Mouse (Mus musculus) testis, adult 2 months (tissue): ENCODE measurements around the gene Mroh2a. TPM values are rescaled to one million over a fixed set of nuclear protein-coding genes. Genes with fewer than 3 reads are reported as not detected.

Experiments
- H3K27ac ChIP-seq: fragments of 200-500 bp; 2 replicates; pipeline ENCODE4 v1.5.1; 2012; ENCODE audit warnings: low read depth, low read length; ENCODE audit not compliant: control insufficient read depth, insufficient read depth
- H3K27me3 ChIP-seq: fragments of 200-500 bp; 2 replicates; pipeline ENCODE4 v1.6.1; 2012; ENCODE audit warnings: mild to moderate bottlenecking, low read length, moderate library complexity; ENCODE audit not compliant: control insufficient read depth, insufficient read depth
- H3K36me3 ChIP-seq: fragments of 200-500 bp; 2 replicates; pipeline ENCODE4 v1.6.1; 2012; ENCODE audit warnings: mild to moderate bottlenecking, low read length; ENCODE audit not compliant: control insufficient read depth, insufficient read depth
- H3K4me1 ChIP-seq: fragments of 200-500 bp; 2 replicates; pipeline ENCODE4 v1.6.1; 2012; ENCODE audit warnings: low read length; ENCODE audit not compliant: control insufficient read depth, insufficient read depth
- H3K4me3 ChIP-seq: fragments of 200-500 bp; 2 replicates; pipeline ENCODE4 v1.5.1; 2012; ENCODE audit warnings: low read depth, mild to moderate bottlenecking, low read length, moderate library complexity, mixed read lengths; ENCODE audit not compliant: control insufficient read depth
- CTCF ChIP-seq: fragments of 200-500 bp; IDR thresholded peaks from 2 replicates; pipeline ENCODE4 v1.5.1; 2012; ENCODE audit warnings: low read depth, mild to moderate bottlenecking, inconsistent platforms, low read length, moderate library complexity; ENCODE audit not compliant: control insufficient read depth, insufficient read depth, insufficient replicate concordance
- POLR2A ChIP-seq: fragments of 200-500 bp; IDR thresholded peaks from 2 replicates; pipeline ENCODE4 v1.6.1; 2012; ENCODE audit warnings: low read depth, mild to moderate bottlenecking, inconsistent platforms, low read length, moderate library complexity; ENCODE audit not compliant: control insufficient read depth
- polyA plus RNA-seq: library from polyadenylated mRNA; depleted of rRNA; stranded (reverse); fragments of >200 nt; gene quantifications from 2 replicates; pipeline ENCODE4 v1.2.3, GENCODE M21; 2012

Mroh2a gene
- polyA plus RNA-seq, 1 experiment = 116 TPM

DNA sequence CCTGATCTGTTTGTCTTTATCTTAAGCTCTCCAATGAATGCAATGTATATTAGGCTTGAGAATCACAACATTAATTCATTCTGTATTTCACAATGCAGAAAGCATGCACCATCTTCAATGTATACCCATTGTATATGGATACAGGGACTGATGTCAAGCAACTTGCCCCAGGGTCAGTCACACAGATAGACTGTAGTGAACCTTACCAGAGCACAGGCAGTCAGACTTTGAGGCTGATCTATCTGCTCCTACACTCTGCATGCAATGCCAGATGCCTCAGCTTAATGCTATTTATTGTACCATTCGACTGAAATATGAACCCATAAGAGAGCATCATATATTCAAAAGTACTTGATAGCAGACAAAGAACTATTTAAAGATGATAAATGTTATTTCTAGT, 63.7 kb downstream of the Mroh2a start:
- TF ChIP-seq POLR2A = no peak
- TF ChIP-seq CTCF = no peak
- Histone ChIP-seq H3K4me1 (peaks cover 4% of the 10 kb centered on the region), H3K27me3 (no peaks in the 10 kb centered on the region), H3K36me3 (no peaks in the 10 kb centered on the region), H3K27ac (no peak overlapping the region), H3K4me3 (no peak overlapping the region)

DNA sequence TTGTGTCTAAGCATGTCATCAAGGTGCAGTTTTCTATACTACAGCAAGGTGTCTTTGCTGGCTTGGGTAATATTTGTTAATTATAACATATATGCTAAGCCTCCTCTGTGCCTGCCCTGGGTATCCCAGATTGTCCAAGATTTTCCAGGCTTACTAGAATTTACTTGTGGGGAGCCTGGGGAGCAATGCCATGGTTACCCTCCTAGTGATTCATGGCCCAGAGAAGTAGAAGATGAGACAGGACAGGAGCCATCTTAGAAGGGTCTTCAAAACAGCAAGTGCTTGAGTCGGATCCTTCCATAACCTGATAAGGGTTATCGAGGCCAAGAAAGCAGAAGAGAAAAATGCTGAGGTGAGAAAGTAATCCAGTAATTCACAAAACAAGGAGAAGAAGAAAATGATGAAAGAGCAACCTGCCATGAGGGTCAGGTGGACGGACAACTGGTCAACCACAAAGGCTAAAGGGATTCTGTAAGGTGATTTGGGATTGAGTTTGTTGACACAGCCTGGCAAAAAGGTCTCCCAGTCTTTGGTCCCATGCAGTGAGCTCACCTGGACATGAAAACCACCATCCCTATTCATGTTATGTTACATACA, 64.7 kb downstream of the Mroh2a start:
- Histone ChIP-seq H3K27ac (no peak overlapping the region), H3K4me1 (peaks cover 4% of the 10 kb centered on the region)

DNA sequence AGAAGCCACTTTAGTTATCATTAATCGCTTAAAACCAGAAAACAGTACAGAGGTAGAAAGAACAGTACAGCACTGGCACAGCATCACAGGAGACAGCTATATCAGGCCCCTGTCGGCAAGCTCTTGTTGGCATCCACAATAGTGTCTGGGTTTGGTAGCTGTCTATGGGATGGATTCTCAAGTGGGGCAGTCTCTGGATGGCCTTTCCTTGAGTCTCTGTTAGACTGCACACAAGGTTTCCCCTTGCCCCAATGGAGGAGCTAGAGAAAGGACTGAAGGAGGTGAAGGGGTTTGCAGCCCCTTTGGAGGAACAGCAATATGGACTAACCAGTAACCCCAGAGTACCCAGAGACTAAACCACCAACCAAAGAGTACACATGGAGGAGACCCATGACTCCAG, 65.3 kb downstream of the Mroh2a start:
- TF ChIP-seq CTCF (no peak), POLR2A (no peak)
- Histone ChIP-seq H3K4me3 (no peak overlapping the region), H3K27ac (no peak overlapping the region), H3K4me1 (peaks cover 2% of the 10 kb centered on the region), H3K36me3 (no peaks in the 10 kb centered on the region), H3K27me3 (no peaks in the 10 kb centered on the region)

More for the DNA sequence above, 64.7 kb downstream of the Mroh2a start:
- no peaks in the 10 kb centered on the region for H3K36me3 ChIP-seq
- no peak overlapping the region for H3K4me3 ChIP-seq
- no peaks in the 10 kb centered on the region for H3K27me3 ChIP-seq
- TF ChIP-seq CTCF (no peak), POLR2A (no peak)

DNA sequence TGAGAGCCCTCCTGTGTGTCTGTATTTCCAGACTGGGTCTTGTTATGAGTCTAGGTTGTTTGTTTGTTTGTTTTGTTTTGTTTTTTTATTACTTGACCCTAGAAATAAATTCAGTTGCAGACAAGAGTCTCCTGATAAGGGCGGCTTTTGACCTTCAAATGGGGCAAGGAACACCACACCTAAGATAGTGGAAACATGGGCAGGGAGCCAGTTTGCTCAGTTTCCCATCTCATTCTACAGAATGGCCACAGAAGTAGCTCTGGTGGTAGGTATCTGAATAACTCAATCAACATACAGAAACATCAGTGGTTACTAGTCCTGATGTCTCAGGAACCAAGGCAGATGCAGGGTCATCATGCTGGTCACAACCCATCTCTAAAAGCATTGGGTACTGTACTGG, 67.9 kb downstream of the Mroh2a start:
- H3K27ac ChIP-seq = no peak overlapping the region
- H3K27me3 ChIP-seq = no peaks in the 10 kb centered on the region
- H3K4me3 ChIP-seq = no peak overlapping the region
- no peaks in the 10 kb centered on the region for H3K36me3 ChIP-seq
- TF ChIP-seq POLR2A (no peak), CTCF (no peak)
- no peaks in the 10 kb centered on the region for H3K4me1 ChIP-seq

DNA sequence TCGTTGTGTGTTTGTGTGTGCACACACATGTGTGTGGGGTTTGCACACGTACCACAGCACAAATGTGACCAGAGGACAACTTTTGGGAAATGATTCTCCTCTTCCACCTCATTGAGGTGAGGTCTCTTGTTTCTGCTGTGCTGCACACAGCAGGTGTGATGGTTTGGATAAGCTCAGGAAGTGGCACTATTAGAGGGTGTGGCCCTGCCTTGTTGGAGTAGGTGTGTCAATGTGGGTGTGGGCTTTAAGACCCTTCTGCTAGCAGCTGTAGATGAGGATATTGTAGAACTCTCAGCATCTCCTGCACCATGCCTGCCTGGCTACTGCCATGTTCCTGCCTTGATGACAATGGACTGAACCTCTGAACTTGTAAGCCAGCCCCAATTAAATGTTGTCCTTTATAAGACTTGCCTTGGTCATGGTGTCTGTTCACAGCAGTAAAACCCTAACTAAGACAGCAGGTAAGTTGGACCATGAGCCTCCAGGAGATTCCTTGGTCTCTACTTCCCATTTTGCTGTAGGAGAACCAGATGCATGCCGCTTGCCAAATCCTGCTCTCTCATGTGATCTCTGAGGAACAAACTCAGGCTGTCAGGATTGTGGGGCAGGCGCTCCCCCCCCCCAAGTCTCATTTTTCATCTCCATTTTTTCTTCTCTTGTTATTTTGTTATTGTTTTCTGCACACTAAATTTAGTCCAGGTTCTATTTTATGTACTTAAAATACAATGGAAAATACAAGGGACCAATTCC, 69.6 kb downstream of the Mroh2a start:
- no peak overlapping the region for H3K27ac ChIP-seq
- H3K4me1 ChIP-seq = no peaks in the 10 kb centered on the region
- H3K36me3 ChIP-seq = no peaks in the 10 kb centered on the region
- TF ChIP-seq POLR2A (no peak), CTCF (no peak)
- H3K27me3 ChIP-seq = no peaks in the 10 kb centered on the region
- H3K4me3 ChIP-seq = no peak overlapping the region

DNA sequence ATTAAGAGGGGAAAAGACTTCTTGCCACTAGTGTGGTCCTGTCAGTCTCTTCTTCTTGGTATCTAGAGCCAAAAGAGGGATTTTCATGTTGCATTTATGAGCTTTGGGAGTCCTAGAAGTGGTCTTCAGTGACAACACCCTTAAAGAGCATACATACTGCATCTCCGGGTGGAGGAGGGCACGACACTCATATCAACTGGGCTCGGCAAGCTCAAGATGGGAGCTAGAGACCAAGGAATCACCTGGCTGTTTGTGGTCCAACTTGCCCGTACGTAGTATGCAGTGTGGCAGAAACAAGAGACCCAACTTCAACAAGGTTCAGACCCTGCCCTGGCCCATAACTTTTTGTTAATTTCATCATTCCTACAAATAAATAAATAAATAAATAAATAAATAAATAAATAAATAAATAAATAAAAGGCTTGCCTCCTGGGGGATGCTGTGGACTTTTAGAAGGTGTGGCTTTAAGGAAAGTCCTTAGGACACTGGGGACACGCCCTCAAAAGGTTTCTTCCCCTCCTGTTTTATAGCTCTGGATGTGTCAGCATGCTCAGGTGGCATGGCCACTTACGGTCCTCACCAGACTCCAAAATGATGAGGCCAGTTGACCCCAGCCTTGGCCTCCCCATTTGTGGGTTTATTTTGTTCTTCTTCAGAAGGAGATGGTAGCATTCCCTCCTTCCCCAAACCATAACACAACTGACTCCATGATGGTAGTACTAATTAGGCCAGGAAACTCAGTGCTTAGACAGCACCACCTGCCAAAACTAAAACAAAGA, 70.9 kb downstream of the Mroh2a start:
- H3K27me3 ChIP-seq = no peaks in the 10 kb centered on the region
- H3K36me3 ChIP-seq = no peaks in the 10 kb centered on the region
- TF ChIP-seq CTCF (no peak), POLR2A (no peak)
- H3K27ac ChIP-seq = no peak overlapping the region
- H3K4me1 ChIP-seq = no peaks in the 10 kb centered on the region
- H3K4me3 ChIP-seq = no peak overlapping the region
